Mouse (Mus musculus) T-cell, adult 2 months (primary cell): Measurements from ENCODE around the gene Olfr447.

ENCODE experiments used
- DNase-seq: peaks from one replicate; pipeline ENCODE4 v3.0.0; 2022; ENCODE audit warnings: low spot score

The Olfr447 gene

GRCm38 (mm10) chr6:42908578-42908977 is at the start of gene Olfr447:
Gene Olfr447 (plus strand): TSS chr6:42908878.
- DNase-seq, result no peak

GRCm38 (mm10) chr6:42860222-42860819 is 48.4 kb upstream of the Olfr447 start:
- no peak for DNase-seq

- DNase-seq, result no peak
These were observed 39.0 kb upstream of the Olfr447 start for GRCm38 (mm10) chr6:42869695-42870094.

GRCm38 (mm10) chr6:42876323-42876722 is 32.4 kb upstream of the Olfr447 start:
- no peak for DNase-seq

- no peak for DNase-seq
These were observed 18.5 kb upstream of the Olfr447 start, which contains the start of gene Olfr448 for GRCm38 (mm10) chr6:42890141-42890540. Gene Olfr448 (plus strand): TSS chr6:42890441.

GRCm38 (mm10) chr6:42900345-42900744 is 8.3 kb upstream of the Olfr447 start:
- no peak for DNase-seq

- DNase-seq, result no peak
These were observed 12.4 kb downstream of the Olfr447 start, which contains the start of gene Olfr446 for GRCm38 (mm10) chr6:42921077-42921476. Gene Olfr446 (plus strand): TSS chr6:42921377.

- DNase-seq, result no peak
These were observed 40.1 kb downstream of the Olfr447 start, which contains the start of gene Olfr444 for GRCm38 (mm10) chr6:42948767-42949166. Gene Olfr444 (plus strand): TSS chr6:42949067.
